Mouse (Mus musculus) CH12.LX (cell line): ENCODE results near the gene Zfp800. TPM values are rescaled to one million over a fixed set of nuclear protein-coding genes. Genes with fewer than 3 reads are reported as not detected.

ENCODE experiments used
- DNase-seq: peaks from one replicate; pipeline ENCODE4 v3.0.0-alpha.2; 2013; ENCODE audit errors: extremely low read depth
- H3K27ac ChIP-seq: 2 replicates; pipeline ENCODE4 v1.5.1; 2012; ENCODE audit warnings: low read depth, mild to moderate bottlenecking, control low read depth, moderate library complexity; ENCODE audit not compliant: insufficient read depth
- H3K27me3 ChIP-seq: replicated peaks from 2 replicates; pipeline ENCODE3; 2012; ENCODE audit warnings: inconsistent platforms
- H3K36me3 ChIP-seq, 2 experiments: replicated peaks in 1 of 2; 2 replicates each; pipeline versions ENCODE3 to v1.6.1; 2012; ENCODE audit warnings: inconsistent platforms in 1 of 2, low read length in 1 of 2, mild to moderate bottlenecking in 1 of 2, mixed read lengths in 1 of 2, moderate library complexity in 1 of 2; ENCODE audit not compliant: control insufficient read depth in 1 of 2, insufficient read depth in 1 of 2
- H3K4me1 ChIP-seq, 2 experiments: 2 replicates each; pipeline ENCODE4 v1.6.1; 2012; ENCODE audit warnings: inconsistent platforms in 1 of 2, moderate library complexity in 1 of 2; ENCODE audit not compliant: insufficient read depth in 2 of 2, control insufficient read depth in 1 of 2
- H3K4me2 ChIP-seq: 2 replicates; pipeline ENCODE4 v1.6.1; 2012; ENCODE audit warnings: low read depth, mild to moderate bottlenecking, control low read depth; ENCODE audit not compliant: poor library complexity, insufficient read depth, severe bottlenecking
- H3K4me3 ChIP-seq, 3 experiments: fragments of 150-350 bp in 1 of 3; sonication (generic) in 1 of 3; replicated peaks in 1 of 3; 2 replicates each; pipeline versions ENCODE3 to v1.5.1; 2011 to 2012; ENCODE audit warnings: low read depth in 2 of 3, low read length in 2 of 3, mild to moderate bottlenecking in 2 of 3, moderate library complexity in 2 of 3, control low read depth in 1 of 3, improper control_type of control experiment in 1 of 3, inconsistent platforms in 1 of 3, mixed read lengths in 1 of 3; ENCODE audit not compliant: poor library complexity in 1 of 3
- H3K79me2 ChIP-seq: replicated peaks from 2 replicates; pipeline ENCODE4 v1.6.1; 2012; ENCODE audit warnings: mild to moderate bottlenecking, moderate library complexity; ENCODE audit not compliant: control insufficient read depth, poor library complexity, insufficient read depth, severe bottlenecking; ENCODE audit errors: extremely low read depth
- H3K9ac ChIP-seq: 2 replicates; pipeline ENCODE4 v1.6.1; 2012; ENCODE audit warnings: low read depth, mild to moderate bottlenecking, control low read depth, moderate library complexity; ENCODE audit not compliant: insufficient read depth
- H3K9me3 ChIP-seq: replicated peaks from 2 replicates; pipeline ENCODE3; 2012; ENCODE audit warnings: low read length, inconsistent platforms, mixed read lengths
- BHLHE40 ChIP-seq: IDR thresholded peaks from 2 replicates; pipeline ENCODE4 v1.6.1; 2011; ENCODE audit warnings: mild to moderate bottlenecking, low read depth, low read length, improper control_type of control experiment
- CHD1 ChIP-seq: IDR thresholded peaks from 2 replicates; pipeline ENCODE4 v1.6.1; 2012; ENCODE audit warnings: low read depth, low read length, improper control_type of control experiment, inconsistent platforms
- E2F4 ChIP-seq: IDR thresholded peaks from 2 replicates; pipeline ENCODE4 v1.6.1; 2011; ENCODE audit warnings: low read depth, low read length, improper control_type of control experiment; ENCODE audit not compliant: insufficient replicate concordance
- ELF1 ChIP-seq: IDR thresholded peaks from 2 replicates; pipeline ENCODE4 v1.6.1; 2014; ENCODE audit warnings: low read depth, mild to moderate bottlenecking, inconsistent platforms, low read length, improper control_type of control experiment
- ETS1 ChIP-seq: conservative IDR thresholded peaks from 2 replicates; pipeline ENCODE4 v1.6.1; 2012; ENCODE audit warnings: low read depth, mild to moderate bottlenecking, inconsistent platforms, low read length, improper control_type of control experiment, moderate library complexity
- GABPA ChIP-seq: IDR thresholded peaks from 2 replicates; pipeline ENCODE4 v1.6.1; 2012; ENCODE audit warnings: low read depth, low read length, improper control_type of control experiment, inconsistent platforms; ENCODE audit not compliant: insufficient replicate concordance
- HCFC1 ChIP-seq: IDR thresholded peaks from 2 replicates; pipeline ENCODE4 v1.6.1; 2012; ENCODE audit warnings: low read depth, mild to moderate bottlenecking, inconsistent platforms, low read length, improper control_type of control experiment
- JUN ChIP-seq: IDR thresholded peaks from 2 replicates; pipeline ENCODE4 v1.6.1; 2011; ENCODE audit warnings: low read depth, mild to moderate bottlenecking, low read length, improper control_type of control experiment, moderate library complexity; ENCODE audit not compliant: insufficient read depth
- JUND ChIP-seq: conservative IDR thresholded peaks from 2 replicates; pipeline ENCODE4 v1.6.1; 2011; ENCODE audit warnings: low read depth, low read length, improper control_type of control experiment
- KAT2A ChIP-seq: IDR thresholded peaks from 2 replicates; pipeline ENCODE4 v1.6.1; 2012; ENCODE audit warnings: low read length, improper control_type of control experiment, inconsistent platforms; ENCODE audit not compliant: insufficient replicate concordance
- MAFK ChIP-seq: IDR thresholded peaks from 2 replicates; pipeline ENCODE4 v1.6.1; 2011; ENCODE audit warnings: low read length, improper control_type of control experiment; ENCODE audit not compliant: insufficient replicate concordance
- MAZ ChIP-seq: IDR thresholded peaks from 2 replicates; pipeline ENCODE4 v1.6.1; 2012; ENCODE audit warnings: low read depth, mild to moderate bottlenecking, inconsistent platforms, low read length, improper control_type of control experiment, moderate library complexity
- MEF2A ChIP-seq: IDR thresholded peaks from 2 replicates; pipeline ENCODE4 v1.6.1; 2014; ENCODE audit warnings: low read depth, mild to moderate bottlenecking, inconsistent platforms, low read length, improper control_type of control experiment, borderline replicate concordance
- MYC ChIP-seq: IDR thresholded peaks from 2 replicates; pipeline ENCODE4 v1.6.1; 2011; ENCODE audit warnings: low read depth, mild to moderate bottlenecking, improper control_type of control experiment, low read length
- NRF1 ChIP-seq: IDR thresholded peaks from 2 replicates; pipeline ENCODE4 v1.6.1; 2014; ENCODE audit warnings: low read depth, mild to moderate bottlenecking, inconsistent platforms, low read length, improper control_type of control experiment, moderate library complexity
- POLR2AphosphoS2 ChIP-seq: IDR thresholded peaks from 2 replicates; pipeline ENCODE4 v1.6.1; 2011; ENCODE audit warnings: low read depth, low read length, improper control_type of control experiment
- RAD21 ChIP-seq: IDR thresholded peaks from 2 replicates; pipeline ENCODE4 v1.6.1; 2011; ENCODE audit warnings: low read depth, mild to moderate bottlenecking, low read length, improper control_type of control experiment, moderate library complexity
- RCOR1 ChIP-seq: conservative IDR thresholded peaks from 2 replicates; pipeline ENCODE4 v1.6.1; 2012; ENCODE audit warnings: low read depth, mild to moderate bottlenecking, inconsistent platforms, low read length, improper control_type of control experiment
- SIN3A ChIP-seq: IDR thresholded peaks from 2 replicates; pipeline ENCODE4 v1.6.1; 2012; ENCODE audit warnings: low read length, improper control_type of control experiment, inconsistent platforms
- SMC3 ChIP-seq: IDR thresholded peaks from 2 replicates; pipeline ENCODE4 v1.6.1; 2011; ENCODE audit warnings: low read depth, low read length, improper control_type of control experiment
- TBP ChIP-seq: conservative IDR thresholded peaks from 2 replicates; pipeline ENCODE4 v1.6.1; 2011; ENCODE audit warnings: low read depth, low read length, improper control_type of control experiment
- TCF12 ChIP-seq: IDR thresholded peaks from 2 replicates; pipeline ENCODE4 v1.6.1; 2014; ENCODE audit warnings: low read depth, mild to moderate bottlenecking, inconsistent platforms, low read length, improper control_type of control experiment
- UBTF ChIP-seq: IDR thresholded peaks from 2 replicates; pipeline ENCODE4 v1.6.1; 2012; ENCODE audit warnings: low read depth, mild to moderate bottlenecking, inconsistent platforms, low read length, improper control_type of control experiment, moderate library complexity
- USF1 ChIP-seq: IDR thresholded peaks from 2 replicates; pipeline ENCODE4 v1.6.1; 2014; ENCODE audit warnings: low read depth, mild to moderate bottlenecking, inconsistent platforms, low read length, improper control_type of control experiment
- USF2 ChIP-seq: conservative IDR thresholded peaks from 2 replicates; pipeline ENCODE4 v1.6.1; 2011; ENCODE audit warnings: low read depth, low read length, improper control_type of control experiment
- ZKSCAN1 ChIP-seq: IDR thresholded peaks from 2 replicates; pipeline ENCODE4 v1.6.1; 2012; ENCODE audit warnings: low read depth, inconsistent platforms, low read length, improper control_type of control experiment, borderline replicate concordance
- dilution Hi-C: fragments of 300-500 bp; cut with MboI; formaldehyde crosslinking; loops from 2 replicates; pipeline ENCODE4 v1.14.3; 2020; ENCODE audit warnings: low sequenced_read_pairs; ENCODE audit not compliant: extremely low pct_unique_long_range_greater_than_20kb, extremely low pct_ligation_motif_present
- in situ Hi-C: fragments of 300-500 bp; cut with MboI; formaldehyde crosslinking; loops from 3 replicates; pipeline ENCODE4 v1.14.3; 2019; ENCODE audit warnings: low sequenced_read_pairs, low pct_ligation_motif_present, low pct_unique_long_range_greater_than_20kb, mixed read lengths
- polyA plus RNA-seq: library from polyadenylated mRNA; unstranded; fragments of >175 nt; gene quantifications from 2 replicates; pipeline ENCODE4 v1.2.1, GENCODE M21; 2012; ENCODE audit warnings: low read depth; ENCODE audit not compliant: insufficient read length
- total RNA-seq, 2 experiments: library from RNA; depleted of rRNA; stranded (reverse); fragments of 300-350 nt in 1 of 2; fragments of >200 nt in 1 of 2; gene quantifications; 2 replicates each; pipeline ENCODE4 v1.2.3; 2012 to 2014

Gene Zfp800
- total and polyA plus RNA-seq, 3 experiments, result 19.1 to 49.5 (median 19.5) TPM

DNA sequence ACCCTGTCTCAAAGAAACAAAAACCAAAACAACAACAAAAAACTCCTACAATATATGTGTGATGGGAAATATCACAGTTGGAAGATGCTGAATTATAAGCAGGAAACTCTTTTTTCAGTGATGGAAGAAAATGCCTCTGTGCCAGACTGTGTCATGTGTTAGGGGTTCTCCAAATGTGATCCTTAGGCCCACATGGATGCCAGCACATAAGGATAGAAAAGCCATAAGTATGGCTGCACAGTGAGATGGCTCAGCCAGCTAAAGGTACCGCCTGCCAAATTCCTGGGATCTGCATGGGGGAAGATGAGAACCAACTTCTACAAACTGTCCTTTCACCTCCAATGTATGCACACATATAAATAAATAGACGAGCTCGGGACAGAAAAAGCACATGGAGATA is 82.6 kb downstream of the Zfp800 start:
- no peaks in the 10 kb centered on the region for H3K79me2 ChIP-seq
- H3K9ac ChIP-seq, result no peak overlapping the region
- no peak overlapping the region for H3K4me3 ChIP-seq
- dilution Hi-C loops (no loop called here), in situ Hi-C loops (no loop called here)
- H3K4me2 ChIP-seq, result no peak overlapping the region
- DNase-seq, result no peak
- TF ChIP-seq KAT2A (no peak), BHLHE40 (no peak), POLR2AphosphoS2 (no peak), E2F4 (no peak), ETS1 (no peak), ZKSCAN1 (no peak), MEF2A (no peak), USF1 (no peak), TBP (no peak), ELF1 (no peak), MYC (no peak), SIN3A (no peak), TCF12 (no peak), JUND (no peak), SMC3 (no peak), CHD1 (no peak), UBTF (no peak), MAFK (no peak), USF2 (no peak), JUN (no peak)
- TF ChIP-seq, all 38 proteins: peak for 0
- H3K4me1 ChIP-seq, result peaks cover 0 to 6% of the 10 kb centered on the region in 2 experiments; a peak in 1 of 4 replicates
- H3K27ac ChIP-seq, result no peak overlapping the region
- H3K27me3 ChIP-seq, result no peaks in the 10 kb centered on the region
- H3K36me3 ChIP-seq, result no peaks in the 10 kb centered on the region
- no peaks in the 10 kb centered on the region for H3K9me3 ChIP-seq

DNA sequence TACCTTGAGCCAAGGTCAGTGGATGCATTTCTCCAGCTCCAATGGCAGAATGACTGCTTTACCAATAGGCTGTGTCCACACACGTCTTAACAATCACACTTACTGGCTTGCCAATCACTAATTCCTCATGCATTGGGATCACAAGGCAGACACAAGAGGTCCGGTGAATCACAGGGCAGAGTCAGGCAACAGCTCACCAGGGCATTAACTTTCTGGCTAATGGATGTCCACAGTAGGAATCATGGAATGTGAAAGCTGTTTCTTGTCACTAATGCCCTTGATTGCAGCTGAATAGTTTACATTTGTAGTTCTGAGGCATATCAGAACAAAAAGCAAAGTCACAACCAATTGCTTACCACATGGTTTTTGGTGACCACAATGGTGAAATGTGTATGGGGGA is 85.7 kb downstream of the Zfp800 start:
- in situ Hi-C loops, result no loop called here
- H3K27me3 ChIP-seq, result no peaks in the 10 kb centered on the region
- H3K9ac ChIP-seq, result no peak overlapping the region
- DNase-seq, result no peak
- no peaks in the 10 kb centered on the region for H3K36me3 ChIP-seq
- no peak overlapping the region for H3K4me3 ChIP-seq
- H3K4me1 ChIP-seq, result peaks cover 0 to 17% of the 10 kb centered on the region in 2 experiments; a peak in 2 of 4 replicates
- H3K9me3 ChIP-seq, result no peaks in the 10 kb centered on the region
- dilution Hi-C loops, result no loop called here
- no peak overlapping the region for H3K27ac ChIP-seq
- H3K4me2 ChIP-seq, result no peak overlapping the region
- TF ChIP-seq USF1, result no peak
- no peak for TF ChIP-seq RCOR1
- no peak for TF ChIP-seq CHD1
- TF ChIP-seq HCFC1, result no peak
- TF ChIP-seq ELF1, result no peak
- TF ChIP-seq GABPA, result no peak
- TF ChIP-seq MAZ, result no peak
- no peak for TF ChIP-seq KAT2A
- no peak for TF ChIP-seq ETS1
- no peak for TF ChIP-seq SMC3
- no peak for TF ChIP-seq JUN
- no peak for TF ChIP-seq RAD21
- no peak for TF ChIP-seq NRF1
- no peak for TF ChIP-seq MYC
- no peaks in the 10 kb centered on the region for H3K79me2 ChIP-seq
